Mouse (Mus musculus): ENCODE results near the gene Cxcr2.
"Not testable (repeated sequence)": the region's sequence is repeated elsewhere in the genome, so short reads cannot be mapped to it uniquely, and the experiment has no call there.

Cxcr2 gene

DNA sequence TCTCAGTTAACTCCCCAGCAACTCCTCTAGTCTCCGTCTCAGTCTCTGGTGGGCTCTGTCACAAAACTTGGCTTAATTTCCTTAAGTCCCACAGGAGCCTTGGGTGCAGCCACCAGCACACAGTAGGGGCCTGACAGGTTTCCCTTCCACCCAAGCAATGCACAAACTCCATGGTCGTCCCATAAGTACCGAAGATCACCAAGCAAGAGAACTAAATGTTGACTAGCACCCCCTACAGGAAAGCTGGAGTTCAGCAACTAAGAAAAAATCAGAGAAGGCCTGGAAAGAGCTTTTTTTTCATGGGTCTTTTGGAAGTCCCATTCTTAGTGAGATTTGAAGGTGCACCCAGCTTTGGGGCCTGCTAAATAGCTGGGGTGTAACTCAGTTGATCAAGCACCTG, 14.4 kb upstream of the Cxcr2 start:
- no peak for DNase-seq (ENCODE audit: low read depth, low spot score)

DNA sequence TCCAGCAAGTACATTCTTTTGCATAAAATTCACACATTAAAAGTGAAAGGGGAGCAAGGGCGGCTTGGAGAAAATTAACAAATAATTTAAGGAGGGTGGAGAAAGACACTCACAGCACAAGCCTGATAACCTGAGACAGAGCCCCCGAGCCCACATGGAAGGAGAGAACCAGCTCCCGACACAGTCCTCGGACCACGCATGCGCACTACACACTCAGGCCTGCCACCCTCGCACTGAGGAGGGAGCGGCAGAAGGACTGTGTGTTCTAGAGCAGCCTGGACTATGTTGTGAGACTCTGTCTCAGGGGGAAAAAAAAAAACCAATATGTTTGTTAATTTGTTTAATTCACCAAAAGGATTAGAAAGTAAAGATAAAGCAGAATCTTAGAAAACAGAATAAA, 12.0 kb upstream of the Cxcr2 start:
- no peak for DNase-seq (ENCODE audit: low read depth, low spot score)

DNA sequence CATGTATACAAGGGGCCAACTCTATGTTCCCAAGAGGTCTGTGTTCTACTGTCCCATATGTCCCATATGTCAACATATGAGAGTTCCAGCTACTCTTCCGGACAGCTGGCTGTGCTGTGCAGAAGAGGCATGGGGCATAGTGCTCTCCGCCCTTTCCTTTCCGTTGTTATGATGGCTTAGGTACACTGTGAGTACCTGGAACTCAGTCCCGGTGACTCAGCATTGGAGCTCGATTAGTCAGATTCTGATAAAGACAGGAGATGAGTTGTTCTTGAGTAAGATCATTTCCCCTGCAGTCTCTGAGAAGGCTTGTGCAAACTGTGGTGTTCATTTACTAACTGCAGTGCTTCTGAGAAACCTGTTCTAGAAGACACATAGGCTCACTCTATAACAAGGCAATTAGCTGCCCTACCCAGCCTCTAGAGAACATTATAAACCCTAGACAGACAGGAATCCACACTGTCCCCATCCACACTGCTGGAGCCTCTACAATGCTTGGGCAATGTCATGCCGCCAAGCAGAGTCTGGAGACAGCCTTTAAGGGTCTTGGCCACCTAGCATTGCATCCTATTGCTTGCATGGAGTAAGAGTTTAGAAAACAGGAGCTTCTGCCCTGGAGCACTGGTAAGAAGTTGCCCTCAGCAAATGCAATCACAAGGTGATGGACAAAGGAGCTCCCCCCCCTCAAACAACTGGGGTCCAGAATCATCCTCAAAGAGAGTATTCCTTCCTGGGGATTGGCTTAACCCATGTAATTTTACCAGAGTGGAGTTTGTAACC, 4.5 kb upstream of the Cxcr2 start:
- DNase-seq (ENCODE audit: low read depth, low spot score): no peak

DNA sequence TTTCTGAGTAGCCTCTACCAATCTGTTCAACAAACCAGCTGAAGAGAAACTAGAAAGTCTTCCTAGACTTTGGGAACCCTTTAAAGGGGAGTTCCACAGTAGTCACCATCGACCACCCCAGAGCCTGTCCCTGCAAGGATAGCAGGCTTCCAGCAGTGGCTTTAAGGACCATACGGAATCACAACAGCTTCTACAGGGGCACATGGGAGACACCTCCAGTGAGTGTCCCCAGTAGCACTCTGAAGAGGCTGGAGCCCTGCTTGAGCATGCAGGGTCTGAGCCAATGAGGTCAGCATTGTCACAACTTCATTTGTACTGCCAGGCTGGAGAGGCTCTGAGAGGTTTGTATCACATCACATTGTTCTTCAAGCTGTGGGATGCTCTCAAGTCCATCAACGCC, 3.7 kb upstream of the Cxcr2 start:
- no peak for DNase-seq (ENCODE audit: low read depth, low spot score)

DNA sequence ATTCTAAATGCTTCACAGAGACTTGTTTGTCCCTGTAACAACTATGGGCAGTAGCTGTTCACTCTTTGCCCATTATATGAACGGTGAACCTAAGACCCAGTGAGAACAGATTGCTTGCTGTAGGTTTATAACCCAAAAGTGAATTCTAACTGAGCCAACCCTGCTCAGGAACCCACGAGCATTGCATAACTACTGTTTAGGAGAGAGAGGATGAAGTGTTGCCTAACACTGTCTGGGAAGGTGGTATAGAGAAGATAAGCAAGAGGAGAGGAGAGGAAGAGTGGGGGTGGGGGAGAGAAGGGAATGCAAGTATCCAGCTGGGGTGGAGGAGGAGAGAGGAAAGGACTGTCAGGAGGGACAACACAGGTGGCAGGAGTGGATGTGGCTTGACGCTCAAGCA, 2.7 kb upstream of the Cxcr2 start:
- DNase-seq (ENCODE audit: low read depth, low spot score): no peak

DNA sequence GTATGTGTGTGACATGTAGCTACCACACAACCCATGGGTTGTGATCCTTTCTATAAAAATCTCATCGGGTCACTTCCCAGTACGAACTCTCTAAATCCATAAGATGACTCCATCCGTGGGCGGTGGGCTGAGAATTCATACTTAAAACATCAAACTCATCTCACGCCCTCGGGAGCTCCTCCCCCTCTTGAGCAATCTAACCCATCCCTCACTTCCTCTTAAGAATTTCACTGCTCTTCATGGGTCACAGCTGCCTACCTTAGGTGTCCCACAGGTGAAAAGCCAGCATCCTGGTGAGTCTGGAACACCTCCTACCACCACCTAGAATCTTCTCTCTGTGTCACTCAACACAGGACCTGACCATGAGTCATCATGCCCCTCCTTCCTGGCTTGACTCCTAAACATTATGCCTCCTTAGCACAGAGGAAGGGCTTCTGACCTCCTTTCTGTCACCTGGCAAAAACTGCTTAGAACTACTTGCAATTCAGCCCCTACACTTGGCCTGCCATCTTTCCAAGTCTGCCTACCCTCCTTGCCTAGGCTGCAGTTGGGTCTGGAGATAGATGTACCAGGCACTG, 1.7 kb downstream of the Cxcr2 start:
- no peak for DNase-seq (ENCODE audit: low read depth, low spot score)

DNA sequence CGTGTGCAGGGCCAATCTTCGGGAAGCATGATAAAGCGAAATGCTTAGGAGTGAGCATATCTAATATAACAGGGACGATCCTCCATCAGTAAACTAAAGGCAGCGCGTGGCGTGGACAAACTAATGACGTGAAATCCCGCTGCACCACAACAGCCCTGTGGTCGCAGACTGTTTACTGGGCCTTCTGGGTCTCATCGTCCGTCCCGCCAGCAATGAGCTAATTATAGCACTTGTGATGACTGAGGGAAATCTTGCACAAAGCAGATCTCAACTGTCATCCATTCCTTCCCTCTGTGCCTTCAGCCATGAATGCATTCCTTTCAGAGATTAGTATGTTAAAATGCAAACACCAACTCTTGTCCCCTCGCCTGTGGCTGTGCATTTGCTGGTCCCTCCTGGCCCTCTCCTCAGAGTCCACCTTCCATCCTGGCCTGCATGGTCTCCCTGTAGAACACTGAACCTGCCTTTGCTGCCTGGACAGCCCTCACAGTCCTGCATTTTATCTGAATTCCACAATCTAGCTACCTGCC, 2.7 kb downstream of the Cxcr2 start:
- no peak for DNase-seq (ENCODE audit: low read depth, low spot score)

DNA sequence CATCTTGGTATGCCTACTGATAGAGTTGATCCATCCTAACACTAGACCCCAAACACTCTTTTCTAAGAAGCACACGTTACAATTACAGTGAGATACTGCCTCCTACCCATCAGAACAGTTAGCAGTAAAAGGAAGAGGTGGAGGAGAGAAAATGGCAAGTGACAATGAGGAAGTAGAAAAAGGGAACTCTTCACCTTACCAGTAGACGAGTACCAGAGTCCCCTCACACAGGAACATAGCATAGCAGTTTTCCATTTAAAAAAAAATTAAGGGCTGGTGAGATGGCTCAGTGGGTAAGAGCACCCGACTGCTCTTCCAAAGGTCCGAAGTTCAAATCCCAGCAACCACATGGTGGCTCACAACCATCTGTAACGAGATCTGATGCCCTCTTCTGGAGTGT, 5.8 kb downstream of the Cxcr2 start:
- not testable (repeated sequence) for DNase-seq (ENCODE audit: low read depth, low spot score)

DNA sequence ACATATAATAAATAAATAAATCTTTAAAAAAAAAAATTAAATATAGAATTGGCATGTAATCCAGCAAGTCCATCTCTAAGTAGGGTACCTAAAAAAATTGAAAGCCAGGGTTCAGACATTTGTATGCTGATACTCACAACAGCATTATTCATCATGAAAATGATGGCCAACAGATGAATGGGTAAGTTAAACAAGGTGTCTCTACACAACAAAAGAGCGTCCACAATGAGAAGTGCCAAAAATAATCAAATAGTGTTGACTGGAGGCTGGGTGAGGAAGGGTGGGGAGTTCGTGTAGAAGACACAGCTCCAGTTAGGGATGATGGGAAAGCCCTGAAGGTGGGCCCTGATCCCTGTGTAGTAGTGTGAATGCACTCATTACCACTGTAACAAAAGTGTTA, 6.2 kb downstream of the Cxcr2 start:
- no peak for DNase-seq (ENCODE audit: low read depth, low spot score)

DNA sequence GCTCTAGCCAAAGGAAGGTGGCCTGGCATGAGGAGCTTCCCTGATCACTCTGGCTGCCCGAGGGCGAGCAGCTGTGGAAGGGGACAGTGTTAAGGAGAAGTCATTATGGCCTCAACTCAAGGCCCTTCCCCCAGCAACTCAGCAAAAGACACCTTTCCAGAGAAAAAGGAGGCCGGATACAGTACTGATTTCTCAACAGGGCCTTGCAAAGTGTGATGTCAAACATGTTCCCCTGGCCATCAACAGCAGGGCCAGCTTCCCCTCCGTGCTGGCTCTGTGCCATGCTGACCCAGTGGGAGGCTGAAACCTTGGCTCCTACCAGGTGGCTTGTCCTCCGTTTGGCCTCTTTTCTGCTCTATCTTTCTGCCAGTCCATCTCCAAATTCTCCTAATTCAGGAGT, 13.3 kb downstream of the Cxcr2 start:
- DNase-seq (ENCODE audit: low read depth, low spot score): no peak

DNA sequence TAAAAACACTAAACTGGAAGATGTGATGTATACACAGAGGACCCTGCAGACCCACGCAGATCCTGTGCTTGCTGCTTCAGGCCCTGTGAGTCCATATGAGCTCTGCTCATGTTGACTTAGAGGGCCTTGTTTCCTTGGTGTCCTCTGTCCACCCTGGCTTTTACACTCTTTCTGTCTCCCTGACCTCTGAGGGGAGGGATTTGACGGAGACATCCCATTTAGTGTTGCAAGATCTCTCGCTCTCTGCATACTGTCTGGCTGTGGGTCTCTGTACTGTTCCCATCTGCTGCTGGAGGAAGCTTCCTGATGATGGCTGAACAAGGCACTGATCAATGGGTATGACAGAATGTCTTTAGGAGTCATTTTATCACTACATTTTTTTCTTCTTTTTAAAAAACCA, 15.9 kb downstream of the Cxcr2 start:
- DNase-seq (ENCODE audit: low read depth, low spot score): no peak

DNA sequence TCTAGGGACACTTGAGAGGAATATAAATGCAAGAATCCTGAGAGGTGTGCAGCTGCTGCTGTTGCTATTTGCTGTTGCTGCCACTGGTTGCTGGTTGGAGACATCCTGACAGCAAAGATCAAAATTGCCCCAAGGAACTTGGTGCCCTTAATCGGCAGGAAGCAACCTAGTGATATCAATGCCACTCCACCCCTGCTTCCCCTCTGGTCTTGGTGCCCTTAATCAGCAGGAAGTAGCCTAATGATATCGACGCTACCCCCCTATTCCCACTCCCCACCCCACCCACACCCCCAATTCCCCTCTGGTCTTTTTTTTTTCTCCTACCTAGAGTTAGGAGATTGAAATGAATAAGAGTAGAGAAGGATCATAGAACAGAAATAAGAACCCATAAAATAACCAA, 18.9 kb downstream of the Cxcr2 start:
- no peak for DNase-seq (ENCODE audit: low read depth, low spot score)

DNA sequence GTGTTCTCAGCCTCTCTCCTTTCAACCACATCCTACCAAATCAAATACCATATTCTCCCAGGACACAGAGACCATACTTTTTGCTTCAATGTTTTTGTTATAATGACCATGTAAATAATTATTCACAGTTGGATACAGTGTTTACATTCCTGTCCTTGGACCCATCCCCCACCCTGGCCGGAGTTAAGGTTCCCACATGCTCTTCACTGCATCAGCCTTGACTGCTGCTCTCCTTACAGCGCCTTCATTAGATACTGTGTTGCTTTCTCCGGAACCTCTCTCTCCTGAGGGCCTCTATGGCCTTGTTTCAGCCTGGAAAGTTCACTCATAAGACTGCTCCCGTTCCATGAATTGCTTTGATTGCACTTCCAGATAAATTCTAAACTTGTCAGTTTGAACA, 21.9 kb downstream of the Cxcr2 start:
- no peak for DNase-seq (ENCODE audit: low read depth, low spot score)

DNA sequence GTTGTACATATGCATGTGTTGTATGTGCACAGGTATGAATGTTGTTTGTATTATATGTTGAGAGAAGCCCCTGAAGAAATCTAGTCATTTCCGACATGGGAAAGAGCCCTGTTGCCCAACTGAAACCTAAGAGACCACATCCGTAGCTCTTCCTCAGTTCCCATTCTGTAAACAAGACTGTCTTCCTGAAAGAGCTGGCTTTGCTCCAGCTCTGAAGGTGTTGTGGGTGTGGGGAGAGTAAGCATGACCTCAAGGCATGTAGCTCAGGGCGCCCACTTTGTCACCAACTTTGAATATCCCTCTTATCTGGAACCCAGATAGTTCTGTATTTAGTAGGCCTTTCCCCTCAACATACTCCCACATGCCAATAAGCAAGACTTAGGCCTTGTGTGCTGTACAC, 24.8 kb downstream of the Cxcr2 start:
- DNase-seq (ENCODE audit: low read depth, low spot score): no peak

DNA sequence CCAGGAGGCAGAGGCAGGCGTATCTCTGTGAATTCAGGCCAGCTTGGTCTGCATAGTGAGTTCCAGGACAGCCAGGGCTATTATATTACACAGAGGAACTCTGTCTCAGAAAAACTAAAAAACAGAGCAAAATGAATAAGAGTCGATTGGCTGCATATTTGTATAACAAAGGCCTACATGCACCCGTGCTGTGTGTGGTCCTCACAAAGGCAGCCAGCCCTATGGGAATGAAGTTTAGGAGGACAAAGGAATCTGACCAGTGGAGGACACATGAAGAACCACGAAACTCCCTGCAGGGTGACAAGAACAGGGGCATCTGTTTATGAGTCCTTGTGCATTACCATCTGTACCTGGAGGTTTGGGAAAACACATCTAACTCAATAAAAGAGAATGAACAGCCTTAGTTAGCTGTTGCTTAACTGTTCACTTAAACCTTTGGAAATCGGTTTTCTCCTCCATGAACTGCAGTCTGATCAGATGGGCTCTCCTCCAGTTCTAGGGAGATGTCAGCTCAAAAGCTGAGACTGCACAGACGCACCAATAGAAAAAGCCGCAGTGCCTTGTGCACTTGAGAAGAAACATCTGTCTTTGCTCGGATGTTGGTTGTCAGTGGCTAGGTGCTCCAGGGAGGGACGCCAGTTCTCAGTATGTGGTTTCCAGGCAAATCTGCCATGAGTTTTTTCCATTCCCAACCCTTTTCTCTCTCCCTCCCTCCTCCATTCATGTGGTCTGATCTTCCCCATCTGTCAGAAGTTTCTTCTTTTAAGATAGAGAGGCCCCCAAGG, 26.0 kb downstream of the Cxcr2 start:
- no peak for DNase-seq (ENCODE audit: low read depth, low spot score)

DNA sequence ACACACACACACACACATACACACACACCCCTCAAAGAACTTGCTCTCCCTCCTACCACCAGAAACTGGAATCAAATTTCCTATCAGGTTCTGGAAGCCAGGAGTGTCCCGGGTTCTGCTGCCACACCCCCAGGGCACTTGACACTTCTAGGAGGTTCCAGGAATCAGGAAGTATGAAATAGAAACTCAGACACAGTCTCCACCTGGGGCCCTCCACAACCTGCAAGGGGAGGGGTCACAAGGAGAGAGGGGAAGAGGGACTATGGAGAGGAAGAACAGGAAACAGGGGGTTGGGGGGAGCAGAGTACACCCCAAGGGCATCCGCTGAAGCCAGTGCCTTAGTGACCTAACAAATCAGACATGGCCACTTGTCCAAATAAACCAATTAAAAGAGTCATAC, 27.7 kb downstream of the Cxcr2 start:
- no peak for DNase-seq (ENCODE audit: low read depth, low spot score)

DNA sequence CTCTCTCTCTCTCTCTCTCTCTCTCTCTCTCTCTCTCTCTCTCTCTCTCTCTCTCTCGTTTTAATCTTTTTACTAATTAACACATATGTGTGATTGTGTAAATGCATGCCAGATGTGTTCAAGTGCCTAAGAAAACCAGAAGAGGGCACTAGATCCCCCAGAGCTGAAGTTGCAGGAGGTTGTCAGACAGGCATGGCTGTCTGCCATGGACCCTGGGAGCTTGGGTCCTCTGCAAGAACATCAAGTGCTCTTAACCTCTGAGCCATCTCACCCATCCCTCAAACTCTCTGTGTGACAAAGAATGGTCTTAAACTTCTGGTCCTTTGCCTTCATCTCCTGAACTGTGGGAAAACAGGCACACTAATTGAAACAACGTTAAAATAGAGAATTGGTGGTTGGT, 29.2 kb downstream of the Cxcr2 start:
- DNase-seq (ENCODE audit: low read depth, low spot score): no peak

DNA sequence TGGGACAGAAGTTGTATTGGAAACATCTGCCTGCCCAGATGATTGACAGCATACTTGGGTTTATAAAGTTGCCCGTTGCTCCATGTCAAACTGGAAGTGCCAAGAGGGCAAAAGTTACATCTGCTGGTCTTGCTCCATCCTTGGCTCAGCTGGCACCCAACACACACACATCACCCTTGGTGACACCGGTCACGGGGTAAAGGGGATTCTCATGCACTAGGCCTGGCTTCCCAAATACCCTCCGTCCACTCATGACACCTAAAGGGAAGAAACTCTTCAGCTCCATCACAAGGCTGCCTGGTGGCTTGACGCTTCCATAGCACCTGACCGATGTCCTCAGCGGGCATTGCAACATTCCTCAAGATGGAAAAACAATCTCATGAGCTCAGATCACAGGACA, 36.7 kb downstream of the Cxcr2 start:
- no peak for DNase-seq (ENCODE audit: low read depth, low spot score)

DNA sequence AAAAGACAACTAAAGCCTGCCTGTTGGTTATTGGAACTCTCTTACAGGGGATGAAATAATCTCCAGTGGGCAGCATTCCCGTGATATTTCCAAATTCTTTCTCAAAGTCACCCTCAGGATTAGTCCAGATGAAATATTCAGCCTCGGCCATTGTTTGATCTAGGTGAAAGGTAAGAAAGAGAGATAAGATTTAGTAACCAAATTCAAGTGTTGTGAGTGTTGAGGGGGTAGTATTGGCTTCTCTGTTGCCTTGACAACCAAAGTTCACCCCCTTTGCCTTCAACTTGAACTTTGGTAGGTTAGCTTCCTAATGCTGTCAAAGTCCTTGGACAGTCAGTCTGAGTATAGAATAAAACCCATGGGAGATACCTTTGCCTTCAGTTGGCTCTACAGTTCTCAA, 38.9 kb downstream of the Cxcr2 start:
- no peak for DNase-seq (ENCODE audit: low read depth, low spot score)

DNA sequence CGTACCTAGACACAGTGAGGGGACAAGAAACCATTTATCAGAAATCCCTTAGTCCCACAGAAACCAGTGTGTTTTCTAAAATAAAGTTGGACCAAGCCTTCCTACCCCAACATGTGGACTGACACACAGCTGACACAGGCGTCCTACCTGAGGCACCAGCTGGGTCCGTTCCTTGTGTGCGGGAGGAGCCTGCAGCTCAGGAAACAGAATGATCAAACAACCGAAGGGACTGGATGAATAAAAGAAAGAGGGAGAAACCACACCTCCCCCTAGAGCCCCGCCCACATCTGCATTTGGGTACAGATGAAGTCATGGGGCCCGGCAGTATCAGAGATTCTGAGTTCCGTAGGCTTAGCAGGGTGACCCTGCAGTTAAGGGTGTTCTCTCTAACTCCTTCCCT, 40.7 kb downstream of the Cxcr2 start, which contains the start of gene Cxcr1:
Gene Cxcr1 (minus strand): TSS at position 187 of the 400 bp plus-strand sequence.
- DNase-seq (ENCODE audit: low read depth, low spot score): no peak

DNA sequence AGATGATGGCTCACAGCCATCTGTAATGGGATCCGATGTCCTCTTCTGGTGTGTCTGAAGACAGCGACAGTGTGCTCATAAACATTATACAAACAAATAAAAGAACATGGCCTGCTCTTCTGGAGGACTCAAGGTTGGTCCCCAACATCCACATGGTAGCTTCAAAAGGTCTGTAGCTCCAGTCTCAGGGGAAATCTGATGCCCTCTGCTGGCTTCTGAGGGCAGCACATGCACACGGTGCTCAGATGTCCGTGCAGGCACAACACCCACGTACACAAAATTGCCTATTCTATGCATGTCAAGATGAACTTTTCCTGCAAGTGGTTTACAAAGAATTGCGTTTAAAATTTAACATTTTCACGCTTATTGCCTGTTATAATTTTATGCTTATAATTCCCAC, 42.2 kb downstream of the Cxcr2 start:
- DNase-seq (ENCODE audit: low read depth, low spot score): no peak

DNA sequence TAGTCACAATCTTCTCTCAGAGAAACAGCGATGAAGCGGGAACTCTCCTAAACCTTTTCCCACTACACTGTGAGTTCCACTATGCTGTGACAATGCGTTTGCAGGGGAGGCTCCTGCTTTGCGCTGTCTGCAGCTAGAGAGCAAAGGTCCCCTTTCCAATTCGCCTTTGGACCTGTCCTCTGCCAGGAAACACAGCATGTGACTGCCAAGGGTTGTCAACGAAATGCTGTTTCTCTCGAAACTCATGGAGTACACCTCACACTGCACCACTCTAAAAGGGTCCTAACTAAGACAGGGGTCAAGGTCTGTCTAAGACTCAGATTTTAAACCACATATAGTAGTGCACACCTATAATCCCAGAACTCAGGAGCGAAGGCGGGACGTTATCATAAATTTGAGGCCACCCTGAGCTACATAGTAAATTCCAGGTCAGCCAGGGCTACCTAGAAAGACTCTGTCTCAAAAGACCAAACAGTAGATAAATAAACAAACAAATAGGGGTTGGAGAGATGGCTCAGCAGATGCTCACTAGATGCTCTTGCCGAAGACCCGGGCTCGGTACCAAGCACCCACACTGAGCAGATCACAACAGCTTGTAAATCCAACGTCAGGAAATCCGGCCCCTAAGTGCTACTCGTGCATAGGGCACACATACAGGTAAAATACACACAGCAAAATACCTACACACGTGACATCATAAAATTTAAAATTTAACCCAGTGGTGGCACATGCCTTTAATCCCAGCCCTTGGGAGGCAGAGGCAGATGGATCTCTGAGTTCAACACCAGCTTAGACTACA, 43.0 kb downstream of the Cxcr2 start:
- no peak for DNase-seq (ENCODE audit: low read depth, low spot score)

Data from telencephalon, adult 2 months (tissue).